Mouse (Mus musculus) cerebellum, adult 9-10 months (tissue): Measurements from ENCODE around the gene Znrf2.
"Not testable (repeated sequence)": the region's sequence is repeated elsewhere in the genome, so short reads cannot be mapped to it uniquely, and the experiment has no call there.

Experiments
- DNase-seq: peaks from one replicate; pipeline ENCODE4 v3.0.0; 2022

Gene Znrf2

GRCm38 (mm10) chr6:54855801-54856583, 39.3 kb downstream of the Znrf2 start:
- no peak for DNase-seq

GRCm38 (mm10) chr6:54859159-54859558, 42.4 kb downstream of the Znrf2 start:
- DNase-seq = not testable (repeated sequence)

GRCm38 (mm10) chr6:54860180-54860579, 43.5 kb downstream of the Znrf2 start:
- no peak for DNase-seq

GRCm38 (mm10) chr6:54866731-54867410, 50.2 kb downstream of the Znrf2 start:
- no peak for DNase-seq

GRCm38 (mm10) chr6:54867411-54867745, 50.7 kb downstream of the Znrf2 start:
- no peak for DNase-seq

GRCm38 (mm10) chr6:54873029-54873428, 56.3 kb downstream of the Znrf2 start:
- DNase-seq = no peak

- no peak for DNase-seq
Measured at GRCm38 (mm10) chr6:54876782-54877181, 60.1 kb downstream of the Znrf2 start.

GRCm38 (mm10) chr6:54877651-54878050, 60.9 kb downstream of the Znrf2 start:
- DNase-seq = no peak

GRCm38 (mm10) chr6:54878546-54878945, 61.8 kb downstream of the Znrf2 start:
- peak; percentile 33 for DNase-seq

- no peak for DNase-seq
Measured at GRCm38 (mm10) chr6:54880086-54880485, 63.4 kb downstream of the Znrf2 start.

- no peak for DNase-seq
Measured at GRCm38 (mm10) chr6:54883424-54883823, 66.7 kb downstream of the Znrf2 start.

GRCm38 (mm10) chr6:54886195-54886594, 69.5 kb downstream of the Znrf2 start:
- DNase-seq = no peak

- no peak for DNase-seq
Measured at GRCm38 (mm10) chr6:54890221-54890620, 73.5 kb downstream of the Znrf2 start.

- no peak for DNase-seq
Measured at GRCm38 (mm10) chr6:54891384-54891783, 74.7 kb downstream of the Znrf2 start.

GRCm38 (mm10) chr6:54900256-54900655, 83.5 kb downstream of the Znrf2 start:
- no peak for DNase-seq

- no peak for DNase-seq
Measured at GRCm38 (mm10) chr6:54902547-54902946, 85.8 kb downstream of the Znrf2 start.

GRCm38 (mm10) chr6:54906053-54907040, 89.6 kb downstream of the Znrf2 start:
- DNase-seq = no peak

- DNase-seq = no peak
Measured at GRCm38 (mm10) chr6:54914977-54915376, 98.3 kb downstream of the Znrf2 start.

- DNase-seq = no peak
Measured at GRCm38 (mm10) chr6:54916163-54916562, 99.4 kb downstream of the Znrf2 start.

- no peak for DNase-seq
Measured at GRCm38 (mm10) chr6:54916941-54917340, 100.2 kb downstream of the Znrf2 start.

GRCm38 (mm10) chr6:54917523-54917922, 100.8 kb downstream of the Znrf2 start:
- peak; percentile 18 for DNase-seq

GRCm38 (mm10) chr6:54918521-54918920, 101.8 kb downstream of the Znrf2 start:
- DNase-seq = no peak

GRCm38 (mm10) chr6:54924538-54924937, 107.8 kb downstream of the Znrf2 start:
- DNase-seq = no peak
